Mouse (Mus musculus): ENCODE results near the gene Rrbp1. TPM values are rescaled to one million over a fixed set of nuclear protein-coding genes. Genes with fewer than 3 reads are reported as not detected.

Rrbp1 gene
- total and polyA plus RNA-seq, 3 experiments = 56.7 to 128 (median 127) TPM

- Histone ChIP-seq H3K9me3 (replicated peaks; ENCODE audit: insufficient read depth, low read length) (no peaks in the 10 kb centered on the region), H3K27ac (ENCODE audit: control insufficient read depth, low read depth, low read length) (no peak overlapping the region), H3K4me3 (ENCODE audit: control insufficient read depth in 1 of 2, insufficient read depth in 1 of 2, low read depth in 2 of 2, low read length in 2 of 2) (no peak overlapping the region), H3K79me2 (ENCODE audit: control insufficient read depth, insufficient read depth, low read length, poor library complexity) (no peaks in the 10 kb centered on the region), H3K36me3 (ENCODE audit: control insufficient read depth in 1 of 2, insufficient read depth in 2 of 2, low read length in 2 of 2) (peaks cover 0 to 2% of the 10 kb centered on the region in 2 experiments; a peak in 1 of 4 replicates), H3K27me3 (ENCODE audit: control insufficient read depth in 1 of 2, insufficient read depth in 2 of 2, low read length in 2 of 2) (no peaks in the 10 kb centered on the region), H3K9ac (ENCODE audit: control insufficient read depth, low read depth, low read length, poor library complexity, severe bottlenecking) (no peak overlapping the region), H3K4me1 (ENCODE audit: control insufficient read depth in 1 of 2, insufficient read depth in 2 of 2, low read length in 2 of 2) (peaks cover 0 to 11% of the 10 kb centered on the region in 2 experiments; a peak in 3 of 4 replicates)
- DNase-seq (ENCODE audit: low read depth, low spot score) = no peak
- no peak for TF ChIP-seq ZNF384 (IDR thresholded peaks at IDR 0.05; ENCODE audit: low read depth, low read length)
- TF ChIP-seq MYC (IDR thresholded peaks at IDR 0.05; ENCODE audit: low read depth, low read length) = no peak
- no peak for TF ChIP-seq JUND (IDR thresholded peaks at IDR 0.05; ENCODE audit: low read depth, low read length)
- TF ChIP-seq ZMIZ1 (IDR thresholded peaks at IDR 0.05; ENCODE audit: low read depth, low read length) = no peak
- no peak for TF ChIP-seq UBTF (IDR thresholded peaks at IDR 0.05; ENCODE audit: borderline replicate concordance, insufficient read depth, low read depth, low read length)
- TF ChIP-seq RAD21 (IDR thresholded peaks at IDR 0.05; ENCODE audit: low read depth, low read length) = no peak
- no peak for TF ChIP-seq KAT2A (conservative IDR thresholded peaks at IDR 0.05; ENCODE audit: low read depth, low read length)
- TF ChIP-seq SMC3 (IDR thresholded peaks at IDR 0.05; ENCODE audit: low read depth, low read length) = no peak
- no peak for TF ChIP-seq POLR2A (IDR thresholded peaks at IDR 0.05; ENCODE audit: control insufficient read depth in 1 of 2, insufficient read depth in 1 of 2, low read depth in 1 of 2, low read length in 2 of 2, poor library complexity in 1 of 2)
- TF ChIP-seq MEF2A (IDR thresholded peaks at IDR 0.05; ENCODE audit: extremely low read depth, insufficient replicate concordance, low read depth, low read length, poor library complexity, severe bottlenecking) = no peak
- TF ChIP-seq TBP (IDR thresholded peaks at IDR 0.05; ENCODE audit: low read depth, low read length) = no peak
- TF ChIP-seq GABPA (IDR thresholded peaks at IDR 0.05; ENCODE audit: low read depth, low read length) = no peak
- no peak for TF ChIP-seq HCFC1 (IDR thresholded peaks at IDR 0.05; ENCODE audit: low read depth, low read length)
- no peak for TF ChIP-seq USF2 (IDR thresholded peaks at IDR 0.05; ENCODE audit: borderline replicate concordance in 1 of 2, insufficient read depth in 1 of 2, low read depth in 1 of 2, low read length in 2 of 2)
- no peak for TF ChIP-seq MAX (IDR thresholded peaks at IDR 0.05; ENCODE audit: low read length)
- no peak for TF ChIP-seq MYB (IDR thresholded peaks at IDR 0.05; ENCODE audit: low read depth, low read length)
- no peak for TF ChIP-seq E2F4 (IDR thresholded peaks at IDR 0.05; ENCODE audit: borderline replicate concordance, low read depth, low read length)
Observed at GRCm38 (mm10) chr2:143909230-143909629, 101.8 kb downstream of the Rrbp1 start.

DNA sequence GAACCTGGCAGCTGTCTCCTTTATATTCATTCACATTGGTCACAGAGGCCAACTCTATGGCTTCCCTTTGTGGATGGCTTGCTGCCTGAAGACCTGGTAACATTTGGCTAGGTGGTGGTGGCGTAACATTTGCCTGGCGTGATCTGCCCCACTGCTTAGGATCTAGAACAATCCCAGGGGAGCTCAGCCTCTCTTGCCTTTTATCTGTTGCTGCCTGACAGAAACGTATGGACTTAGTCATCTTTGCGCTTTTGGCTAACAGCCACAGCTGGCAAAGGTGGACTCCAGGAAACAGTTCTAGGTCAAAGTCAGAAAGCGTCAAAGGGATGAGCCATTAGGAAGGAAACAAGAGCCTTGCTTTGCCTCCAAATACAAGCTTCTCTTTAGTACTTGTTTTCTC, 106.2 kb downstream of the Rrbp1 start:
- Histone ChIP-seq H3K9ac (ENCODE audit: control insufficient read depth, low read depth, low read length, poor library complexity, severe bottlenecking) (no peak overlapping the region), H3K4me3 (ENCODE audit: control insufficient read depth in 1 of 2, insufficient read depth in 1 of 2, low read depth in 2 of 2, low read length in 2 of 2) (no peak overlapping the region), H3K9me3 (replicated peaks; ENCODE audit: insufficient read depth, low read length) (no peaks in the 10 kb centered on the region), H3K4me1 (ENCODE audit: control insufficient read depth in 1 of 2, insufficient read depth in 2 of 2, low read length in 2 of 2) (peaks cover 0 to 9% of the 10 kb centered on the region in 2 experiments; a peak in 2 of 4 replicates), H3K79me2 (ENCODE audit: control insufficient read depth, insufficient read depth, low read length, poor library complexity) (no peaks in the 10 kb centered on the region), H3K27me3 (ENCODE audit: control insufficient read depth in 1 of 2, insufficient read depth in 2 of 2, low read length in 2 of 2) (no peaks in the 10 kb centered on the region), H3K36me3 (ENCODE audit: control insufficient read depth in 1 of 2, insufficient read depth in 2 of 2, low read length in 2 of 2) (peaks cover 0 to 5% of the 10 kb centered on the region in 2 experiments; a peak in 1 of 4 replicates), H3K27ac (ENCODE audit: control insufficient read depth, low read depth, low read length) (no peak overlapping the region)
- TF ChIP-seq JUND (IDR thresholded peaks at IDR 0.05; ENCODE audit: low read depth, low read length) = no peak
- TF ChIP-seq NELFE (IDR thresholded peaks at IDR 0.05; ENCODE audit: low read depth, low read length) = no peak
- DNase-seq (ENCODE audit: low read depth, low spot score) = peak; percentile 44
